Mouse (Mus musculus) MEL (cell line): ENCODE data around the gene Keap1. TPM values are rescaled to one million over a fixed set of nuclear protein-coding genes. Genes with fewer than 3 reads are reported as not detected.
"Not testable (repeated sequence)": the region's sequence is repeated elsewhere in the genome, so short reads cannot be mapped to it uniquely, and the experiment has no call there.

Source experiments
- DNase-seq: peaks from one replicate; pipeline ENCODE4 v3.0.0; 2011; ENCODE audit warnings: low read depth, low spot score
- H3K27ac ChIP-seq: 2 replicates; pipeline ENCODE4 v1.5.1; 2012; ENCODE audit warnings: low read depth, mild to moderate bottlenecking, control low read depth, low read length, moderate library complexity; ENCODE audit not compliant: control insufficient read depth
- H3K27me3 ChIP-seq, 2 experiments: fragments of 150-350 bp in 1 of 2; sonication (generic) in 1 of 2; 2 replicates each; pipeline ENCODE4 v1.6.1; 2012; ENCODE audit warnings: low read length in 2 of 2, mild to moderate bottlenecking in 2 of 2, improper control_type of control experiment in 1 of 2, moderate library complexity in 1 of 2; ENCODE audit not compliant: insufficient read depth in 2 of 2, control insufficient read depth in 1 of 2
- H3K36me3 ChIP-seq, 2 experiments: 2 replicates each; pipeline ENCODE4 v1.6.1; 2012 to 2014; ENCODE audit warnings: low read length in 2 of 2, improper control_type of control experiment in 1 of 2, inconsistent platforms in 1 of 2, mild to moderate bottlenecking in 1 of 2; ENCODE audit not compliant: insufficient read depth in 2 of 2, control insufficient read depth in 1 of 2
- H3K4me1 ChIP-seq, 2 experiments: fragments of 150-350 bp in 1 of 2; sonication (generic) in 1 of 2; 2 replicates each; pipeline ENCODE4 v1.6.1; 2012; ENCODE audit warnings: low read length in 2 of 2, improper control_type of control experiment in 1 of 2, mild to moderate bottlenecking in 1 of 2; ENCODE audit not compliant: insufficient read depth in 2 of 2, control insufficient read depth in 1 of 2
- H3K4me3 ChIP-seq, 2 experiments: fragments of 150-350 bp in 1 of 2; sonication (generic) in 1 of 2; 2 replicates each; pipeline ENCODE4 v1.5.1; 2012; ENCODE audit warnings: low read depth in 2 of 2, low read length in 2 of 2, mild to moderate bottlenecking in 2 of 2, moderate library complexity in 2 of 2, control low read depth in 1 of 2, improper control_type of control experiment in 1 of 2; ENCODE audit not compliant: control insufficient read depth in 1 of 2, insufficient read depth in 1 of 2
- H3K79me2 ChIP-seq: 2 replicates; pipeline ENCODE4 v1.6.1; 2012; ENCODE audit warnings: mild to moderate bottlenecking, low read length, moderate library complexity; ENCODE audit not compliant: control insufficient read depth, poor library complexity, insufficient read depth
- H3K9ac ChIP-seq: 2 replicates; pipeline ENCODE4 v1.6.1; 2012; ENCODE audit warnings: low read depth, mild to moderate bottlenecking, control low read depth, low read length, moderate library complexity; ENCODE audit not compliant: control insufficient read depth, poor library complexity, severe bottlenecking
- H3K9me3 ChIP-seq: fragments of 150-350 bp; sonication (generic); replicated peaks from 2 replicates; pipeline ENCODE4 v1.6.1; 2012; ENCODE audit warnings: mild to moderate bottlenecking, low read length, improper control_type of control experiment, moderate library complexity; ENCODE audit not compliant: insufficient read depth
- JUND ChIP-seq: IDR thresholded peaks from 2 replicates; pipeline ENCODE4 v1.6.1; 2011; ENCODE audit warnings: low read depth, mild to moderate bottlenecking, improper control_type of control experiment, low read length
- KAT2A ChIP-seq: conservative IDR thresholded peaks from 2 replicates; pipeline ENCODE4 v1.6.1; 2012; ENCODE audit warnings: low read depth, low read length, improper control_type of control experiment, inconsistent platforms
- MXI1 ChIP-seq: IDR thresholded peaks from 2 replicates; pipeline ENCODE4 v1.6.1; 2011; ENCODE audit warnings: mild to moderate bottlenecking, low read depth, low read length, improper control_type of control experiment
- NELFE ChIP-seq: IDR thresholded peaks from 2 replicates; pipeline ENCODE4 v1.6.1; 2011; ENCODE audit warnings: low read depth, low read length, improper control_type of control experiment
- POLR2AphosphoS5 ChIP-seq: IDR thresholded peaks from 2 replicates; pipeline ENCODE4 v1.6.1; 2012; ENCODE audit warnings: low read depth, borderline replicate concordance, mild to moderate bottlenecking, inconsistent platforms, low read length, moderate library complexity, mixed read lengths
- SIN3A ChIP-seq: IDR thresholded peaks from 2 replicates; pipeline ENCODE4 v1.6.1; 2012; ENCODE audit warnings: low read length, improper control_type of control experiment, inconsistent platforms
- SMC3 ChIP-seq: IDR thresholded peaks from 2 replicates; pipeline ENCODE4 v1.6.1; 2011; ENCODE audit warnings: low read depth, low read length, improper control_type of control experiment
- TAL1 ChIP-seq: IDR thresholded peaks from 2 replicates; pipeline ENCODE4 v1.6.1; 2012; ENCODE audit warnings: mild to moderate bottlenecking, inconsistent platforms, low read length, moderate library complexity, mixed read lengths
- UBTF ChIP-seq: IDR thresholded peaks from 2 replicates; pipeline ENCODE4 v1.6.1; 2012; ENCODE audit warnings: low read depth, mild to moderate bottlenecking, inconsistent platforms, low read length, improper control_type of control experiment, moderate library complexity, borderline replicate concordance; ENCODE audit not compliant: insufficient read depth
- ZC3H11A ChIP-seq: IDR thresholded peaks from 2 replicates; pipeline ENCODE4 v1.6.1; 2012; ENCODE audit warnings: low read depth, mild to moderate bottlenecking, inconsistent platforms, low read length, improper control_type of control experiment
- polyA plus RNA-seq, 2 experiments: library from polyadenylated mRNA; stranded (reverse) in 1 of 2; unstranded in 1 of 2; fragments of >175 nt in 1 of 2; fragments of >200 nt in 1 of 2; gene quantifications; 2 replicates each; pipeline versions ENCODE4 v1.2.1 to v1.2.4; 2012; ENCODE audit warnings: low replicate concordance in 2 of 2, low read depth in 1 of 2; ENCODE audit not compliant: insufficient read length in 2 of 2, insufficient read depth in 1 of 2, missing spikeins in 1 of 2
- total RNA-seq: library from RNA; depleted of rRNA; stranded (reverse); fragments of 300-350 nt; gene quantifications from 2 replicates; pipeline ENCODE4 v1.2.3, GENCODE M21; 2012

The Keap1 gene
- total and polyA plus RNA-seq, 3 experiments = 67.5 to 174 (median 171) TPM

- H3K4me1 ChIP-seq = peaks cover 5 to 8% of the 10 kb centered on the region in 2 experiments
- no peak overlapping the region for H3K4me3 ChIP-seq
- no peak for TF ChIP-seq ZC3H11A
- no peak for TF ChIP-seq UBTF
- no peak for TF ChIP-seq NELFE
- TF ChIP-seq SIN3A = no peak
- TF ChIP-seq JUND = no peak
- TF ChIP-seq KAT2A = no peak
- TF ChIP-seq POLR2AphosphoS5 = no peak
- TF ChIP-seq SMC3 = no peak
- TF ChIP-seq MXI1 = no peak
- DNase-seq = no peak
- no peaks in the 10 kb centered on the region for H3K27me3 ChIP-seq
- no peaks in the 10 kb centered on the region for H3K79me2 ChIP-seq
- peaks cover 3 to 20% of the 10 kb centered on the region in 2 experiments for H3K36me3 ChIP-seq
- H3K9ac ChIP-seq = no peak overlapping the region
- no peaks in the 10 kb centered on the region for H3K9me3 ChIP-seq
- H3K27ac ChIP-seq = no peak overlapping the region
Observed at GRCm38 (mm10) chr9:21197981-21198380, 41.2 kb downstream of the Keap1 start.

- no peak for TF ChIP-seq TAL1
- H3K9ac ChIP-seq = no peak overlapping the region
Observed at GRCm38 (mm10) chr9:21196521-21197433, 42.4 kb downstream of the Keap1 start.

GRCm38 (mm10) chr9:21195736-21196505 lies 43.2 kb downstream of the Keap1 start:
- not testable (repeated sequence) for H3K9ac ChIP-seq, DNase-seq, H3K4me1 ChIP-seq, H3K27ac ChIP-seq, H3K79me2 ChIP-seq, H3K4me3 ChIP-seq, H3K27me3 ChIP-seq, H3K9me3 ChIP-seq
- H3K36me3 ChIP-seq = peaks cover 3 to 19% of the 10 kb centered on the region in 2 experiments

More at GRCm38 (mm10) chr9:21196521-21197433, 42.4 kb downstream of the Keap1 start:
- Histone ChIP-seq H3K4me3 (no peak overlapping the region), H3K9me3 (no peaks in the 10 kb centered on the region), H3K36me3 (peaks cover 3 to 21% of the 10 kb centered on the region in 2 experiments), H3K79me2 (no peaks in the 10 kb centered on the region), H3K4me1 (peaks cover 5 to 8% of the 10 kb centered on the region in 2 experiments), H3K27ac (no peak overlapping the region), H3K27me3 (no peaks in the 10 kb centered on the region)
- no peak for DNase-seq
